Mouse (Mus musculus) right cerebral cortex, postnatal 25 days (tissue): ENCODE measurements around the gene Gm10662.
"Not testable (repeated sequence)": the region's sequence is repeated elsewhere in the genome, so short reads cannot be mapped to it uniquely, and the experiment has no call there.

ENCODE experiments used
- DNase-seq: peaks from one replicate; pipeline ENCODE4 v3.0.0; 2022

Gm10662 gene

GRCm38 (mm10) chr7:23144380-23144779 lies at the start of gene Gm10662:
TSS of gene Gm10662 (minus strand) at chr7:23144480.
- not testable (repeated sequence) for DNase-seq

- not testable (repeated sequence) for DNase-seq
Measured at GRCm38 (mm10) chr7:23163505-23163904, 19.2 kb upstream of the Gm10662 start.
